Mouse (Mus musculus) liver, embryonic 14.5 days (tissue): ENCODE results near the gene Rab43. TPM values are rescaled to one million over a fixed set of nuclear protein-coding genes. Genes with fewer than 3 reads are reported as not detected.

ENCODE experiments used
- ATAC-seq: fragments of 200-750 bp; cut with Nextera tagmentation; 2 replicates; pipeline ENCODE4 v1.8.0; 2017; ENCODE audit warnings: moderate number of reproducible peaks, mild to moderate bottlenecking, moderate library complexity; ENCODE audit not compliant: insufficient read depth
- DNase-seq, 3 experiments: peaks; one replicate each; pipeline ENCODE4 v3.0.0-alpha.2; 2012 to 2013; ENCODE audit warnings: low read depth in 3 of 3, low spot score in 3 of 3
- H3K27ac ChIP-seq: fragments of 300-500 bp; sonication (generic); 2 replicates; pipeline ENCODE4 v1.5.1; 2014; ENCODE audit warnings: moderate library complexity, mild to moderate bottlenecking, control low read depth, inconsistent platforms
- H3K27me3 ChIP-seq: fragments of 300-500 bp; sonication (generic); 2 replicates; pipeline ENCODE4 v1.6.1; 2014; ENCODE audit warnings: mild to moderate bottlenecking, low read length, moderate library complexity; ENCODE audit not compliant: control insufficient read depth, insufficient read depth
- H3K36me3 ChIP-seq: fragments of 300-500 bp; sonication (generic); replicated peaks from 2 replicates; pipeline ENCODE4 v1.6.1; 2014; ENCODE audit warnings: low read depth; ENCODE audit not compliant: control insufficient read depth, insufficient read depth
- H3K4me1 ChIP-seq, 2 experiments: fragments of 200-500 bp in 1 of 2; fragments of 300-500 bp in 1 of 2; sonication (generic) in 1 of 2; replicated peaks; 2 replicates each; pipeline ENCODE4 v1.6.1; 2012 to 2014; ENCODE audit warnings: antibody characterized with exemption in 1 of 2, inconsistent platforms in 1 of 2, low read length in 1 of 2; ENCODE audit not compliant: control insufficient read depth in 2 of 2, insufficient read depth in 2 of 2
- H3K4me2 ChIP-seq: fragments of 300-500 bp; sonication (generic); 2 replicates; pipeline ENCODE4 v1.6.1; 2014; ENCODE audit warnings: low read depth, mild to moderate bottlenecking, control low read depth, moderate library complexity
- H3K4me3 ChIP-seq, 2 experiments: fragments of 200-500 bp in 1 of 2; fragments of 300-500 bp in 1 of 2; sonication (generic) in 1 of 2; 2 replicates each; pipeline ENCODE4 v1.5.1; 2012 to 2014; ENCODE audit warnings: low read depth in 2 of 2, low read length in 2 of 2, mild to moderate bottlenecking in 2 of 2, control low read depth in 1 of 2, inconsistent platforms in 1 of 2, moderate library complexity in 1 of 2; ENCODE audit not compliant: insufficient read depth in 1 of 2
- H3K9ac ChIP-seq: fragments of 300-500 bp; sonication (generic); replicated peaks from 2 replicates; pipeline ENCODE4 v1.6.1; 2014; ENCODE audit warnings: mild to moderate bottlenecking, control low read depth, moderate library complexity
- H3K9me3 ChIP-seq: fragments of 300-500 bp; sonication (generic); 2 replicates; pipeline ENCODE4 v1.6.1; 2016; ENCODE audit warnings: low read length, mixed read lengths; ENCODE audit not compliant: control insufficient read depth
- CTCF ChIP-seq: IDR thresholded peaks from 2 replicates; pipeline ENCODE4 v1.5.1; 2016; ENCODE audit warnings: antibody characterized with exemption, low read depth, control low read depth
- EP300 ChIP-seq: IDR thresholded peaks from 2 replicates; pipeline ENCODE4 v1.6.1; 2016; ENCODE audit warnings: antibody characterized with exemption, low read depth
- WGBS: fragments of 180-500 bp; shearing (Covaris S2); extraction: QIAGEN DNeasy Blood & Tissue Kit; methylation state at CpG from one replicate; pipeline ENCODE4 v1.1.7; 2014; ENCODE audit not compliant: insufficient replicate concordance; 5-methylcytosine and 5-hydroxymethylcytosine counted together
- polyA plus RNA-seq, 2 experiments: library from polyadenylated mRNA; depleted of rRNA in 1 of 2; stranded (reverse) in 1 of 2; unstranded in 1 of 2; fragments of >200 nt; fragmentation: Nextera tagmentation in 1 of 2; extraction: Ambion mirVana in 1 of 2; gene quantifications; 2 replicates each; pipeline versions ENCODE4 v1.2.1 to v1.2.3; 2012 to 2014

The Rab43 gene
- polyA plus RNA-seq, 2 experiments, result 21.9 to 25.9 TPM

DNA sequence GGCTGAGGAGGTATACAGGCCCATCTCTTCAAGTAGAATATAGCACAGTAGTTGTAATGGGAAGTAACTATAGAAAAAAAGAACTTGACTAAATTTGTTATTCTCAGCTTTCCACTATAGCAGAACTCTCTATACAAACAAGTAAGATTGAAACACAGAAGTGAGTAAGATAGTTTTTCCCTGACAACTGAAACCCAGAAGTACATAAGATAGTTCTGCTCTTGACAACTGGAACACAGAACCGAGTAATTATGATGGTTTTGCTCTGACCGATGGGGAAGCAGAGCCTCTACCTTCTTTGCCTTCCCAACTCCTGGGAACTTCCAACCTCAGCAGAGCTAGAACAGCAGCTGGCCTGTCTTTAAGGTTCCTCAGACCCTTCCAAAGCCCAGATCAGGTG, 2.8 kb downstream of the Rab43 start:
- Histone ChIP-seq H3K9me3 (no peaks in the 10 kb centered on the region), H3K4me3 (peak overlapping the region; percentile 81 to 85), H3K4me2 (peak overlapping the region; percentile 86), H3K36me3 (peaks cover 21% of the 10 kb centered on the region), H3K27me3 (no peaks in the 10 kb centered on the region), H3K27ac (peak overlapping the region; percentile 89), H3K9ac (peak overlapping the region; percentile 95), H3K4me1 (peaks cover 32 to 38% of the 10 kb centered on the region in 2 experiments)
- DNase-seq, result no peak
- TF ChIP-seq EP300 (no peak), CTCF (no peak)
- ATAC-seq, result no peak
- 61% methylated on average over 2 of the region's 2 CpGs for WGBS

DNA sequence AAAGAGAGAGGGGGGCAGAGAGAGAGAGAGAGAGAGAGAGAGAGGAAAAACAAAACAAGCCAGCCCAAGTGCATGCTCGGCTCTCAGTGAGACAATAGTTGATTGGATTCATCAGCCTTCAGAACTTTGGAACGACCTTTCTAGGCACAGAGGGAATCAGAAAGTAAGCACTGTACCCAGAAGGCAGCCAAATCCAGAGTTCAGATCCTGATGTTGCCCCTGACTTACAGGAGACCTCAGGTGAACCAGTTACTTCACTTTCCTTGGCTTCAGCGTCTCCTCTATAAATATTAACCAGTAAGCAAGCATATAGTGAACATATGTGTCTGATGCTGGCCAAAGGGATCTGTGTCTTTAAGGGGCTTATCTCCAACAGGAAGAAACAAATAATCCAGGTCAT, 3.4 kb downstream of the Rab43 start:
- H3K4me3 ChIP-seq, result peak overlapping the region; percentile 81 to 85
- H3K27me3 ChIP-seq, result no peaks in the 10 kb centered on the region
- ATAC-seq (no peak), DNase-seq (no peak)
- peaks cover 21% of the 10 kb centered on the region for H3K36me3 ChIP-seq
- H3K4me1 ChIP-seq, result peaks cover 32 to 38% of the 10 kb centered on the region in 2 experiments
- TF ChIP-seq CTCF (no peak), EP300 (no peak)
- H3K27ac ChIP-seq, result peak overlapping the region; percentile 89
- H3K4me2 ChIP-seq, result peak overlapping the region; percentile 86
- peak overlapping the region; percentile 95 for H3K9ac ChIP-seq
- H3K9me3 ChIP-seq, result no peaks in the 10 kb centered on the region
- 49% methylated on average over 3 of the region's 3 CpGs for WGBS

DNA sequence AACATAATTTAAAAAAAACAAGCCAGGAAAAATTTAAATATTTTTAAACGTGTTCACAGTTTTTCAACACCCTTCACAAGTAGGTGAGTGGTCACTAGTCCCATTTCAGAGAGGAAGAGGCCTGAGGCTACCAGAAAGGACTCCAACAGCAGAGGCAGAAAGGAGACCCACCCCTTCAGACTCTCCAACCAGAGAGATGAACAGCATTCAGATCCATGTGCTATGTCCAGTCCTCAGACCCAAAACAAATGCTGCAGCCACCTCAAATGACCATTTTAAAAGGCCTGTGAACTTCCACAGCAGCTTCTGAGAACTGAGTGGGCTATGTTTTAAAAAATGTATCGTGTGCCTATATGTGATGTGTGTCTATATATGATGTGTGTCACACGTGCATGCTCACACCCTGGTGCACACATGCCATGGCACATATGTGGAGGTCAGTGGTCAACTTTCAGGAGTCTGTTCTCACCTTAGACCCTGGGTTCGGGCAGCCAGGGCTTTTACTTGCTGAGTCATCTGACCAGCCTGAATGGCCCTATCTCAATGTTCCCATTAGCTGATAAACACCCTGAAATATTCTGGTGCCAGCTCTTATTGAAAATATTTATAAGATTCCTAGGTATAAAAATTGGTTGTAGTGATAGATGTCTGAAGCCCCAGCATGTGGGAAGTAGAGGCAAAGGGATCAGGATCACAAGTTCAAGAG, 4.1 kb downstream of the Rab43 start:
- peak overlapping the region; percentile 81 to 85 for H3K4me3 ChIP-seq

DNA sequence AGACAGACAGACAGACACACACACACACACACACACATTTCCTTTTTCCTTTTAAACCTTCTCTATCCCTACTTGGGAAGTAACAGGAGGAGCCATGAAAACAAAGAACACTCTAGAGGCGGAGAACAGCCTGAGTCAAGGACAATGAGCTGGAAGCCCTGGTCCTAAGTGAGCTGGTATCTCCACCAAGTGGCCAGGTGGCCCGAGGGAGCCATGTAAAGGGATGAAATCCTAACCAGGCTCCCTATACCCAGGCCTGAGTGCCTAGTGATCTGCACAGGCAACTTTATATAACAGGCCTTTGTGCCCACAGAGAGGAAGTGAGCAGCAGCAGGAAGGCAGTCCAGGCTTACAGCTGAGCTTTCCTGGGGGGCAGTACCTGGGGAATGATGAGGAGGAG, 5.1 kb downstream of the Rab43 start:
- H3K4me3 ChIP-seq, result no peak overlapping the region
- 53% methylated on average over 2 of the region's 2 CpGs for WGBS
- H3K27me3 ChIP-seq, result no peaks in the 10 kb centered on the region
- peaks cover 26 to 34% of the 10 kb centered on the region in 2 experiments for H3K4me1 ChIP-seq
- H3K4me2 ChIP-seq, result peak overlapping the region; percentile 86
- H3K27ac ChIP-seq, result no peak overlapping the region; the same call in 1 of the 2 replicates
- H3K36me3 ChIP-seq, result peaks cover 25% of the 10 kb centered on the region
- ATAC-seq (no peak), DNase-seq (no peak)
- no peak overlapping the region for H3K9ac ChIP-seq
- TF ChIP-seq EP300, result no peak
- TF ChIP-seq CTCF, result no peak
- H3K9me3 ChIP-seq, result no peaks in the 10 kb centered on the region

More for the DNA sequence above, 4.1 kb downstream of the Rab43 start:
- Histone ChIP-seq H3K27ac (peak overlapping the region; percentile 89), H3K36me3 (peaks cover 21% of the 10 kb centered on the region), H3K27me3 (no peaks in the 10 kb centered on the region), H3K4me2 (peak overlapping the region; percentile 86), H3K9ac (peak overlapping the region; percentile 95), H3K4me1 (peaks cover 32 to 38% of the 10 kb centered on the region in 2 experiments), H3K9me3 (no peaks in the 10 kb centered on the region)
- TF ChIP-seq EP300 (no peak; the same call in 1 of the 2 replicates), CTCF (no peak)
- no peak for ATAC-seq
- DNase-seq, result peak in 1 of 3 experiments; percentile 48
- 49% methylated on average over 4 of the region's 4 CpGs for WGBS

DNA sequence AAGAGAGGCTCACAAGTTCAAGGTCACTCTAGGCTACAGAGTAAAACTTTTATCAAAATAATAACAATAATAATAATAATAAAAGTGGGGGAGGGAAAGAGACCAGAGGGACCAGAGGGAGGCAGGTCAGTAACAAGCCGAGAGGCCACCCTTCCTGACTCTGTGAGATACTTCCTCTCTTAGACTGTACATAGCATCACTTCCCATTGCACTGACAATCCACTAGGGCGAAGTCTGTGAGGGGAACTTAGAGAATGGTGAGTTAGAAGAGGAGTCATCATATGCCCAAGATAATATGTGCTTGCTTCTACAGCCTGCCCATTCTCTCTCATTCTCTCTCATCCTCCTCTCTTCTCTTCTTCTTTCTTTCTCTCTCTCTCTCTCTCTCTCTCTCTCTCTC, 5.9 kb downstream of the Rab43 start:
- 33% methylated on average over 2 of the region's 2 CpGs for WGBS
- Histone ChIP-seq H3K27me3 (no peaks in the 10 kb centered on the region), H3K9ac (no peak overlapping the region), H3K36me3 (peaks cover 25% of the 10 kb centered on the region), H3K27ac (no peak overlapping the region), H3K4me2 (no peak overlapping the region), H3K4me1 (peaks cover 26 to 34% of the 10 kb centered on the region in 2 experiments), H3K4me3 (no peak overlapping the region), H3K9me3 (no peaks in the 10 kb centered on the region)
- no peak for ATAC-seq
- TF ChIP-seq CTCF (peak; percentile 22; the same call in 1 of the 2 replicates), EP300 (no peak)
- DNase-seq, result no peak
